Mouse (Mus musculus): ENCODE data around the gene Gna11. TPM values are rescaled to one million over a fixed set of nuclear protein-coding genes. Genes with fewer than 3 reads are reported as not detected.

Gene Gna11
- polyA plus RNA-seq, 1 experiment from 2014 or later, result 75.9 TPM

GRCm38 (mm10) chr10:81526779-81527178 lies 18.2 kb downstream of the Gna11 start:
- Histone ChIP-seq H3K4me3 (replicated peaks) (no peak overlapping the region), H3K9ac (no peak overlapping the region), H3K27me3 (peaks cover 25% of the 10 kb centered on the region), H3K9me3 (no peaks in the 10 kb centered on the region), H3K27ac (no peak overlapping the region), H3K4me1 (no peaks in the 10 kb centered on the region), H3K4me2 (no peak overlapping the region), H3K36me3 (replicated peaks) (peaks cover 31% of the 10 kb centered on the region)
- peak; percentile 42; the same call in 1 of the 2 replicates for ATAC-seq (ENCODE audit: low FRiP score)
- 13% methylated on average over 14 of the region's 14 CpGs for WGBS

GRCm38 (mm10) chr10:81525017-81525694 lies 19.8 kb downstream of the Gna11 start:
- H3K9ac ChIP-seq, result no peak overlapping the region
- H3K4me2 ChIP-seq, result no peak overlapping the region
- no peaks in the 10 kb centered on the region for H3K9me3 ChIP-seq
- peaks cover 17% of the 10 kb centered on the region for H3K36me3 ChIP-seq (replicated peaks)
- H3K27me3 ChIP-seq, result peaks cover 30% of the 10 kb centered on the region
- no peak for ATAC-seq (ENCODE audit: low FRiP score)
- no peaks in the 10 kb centered on the region for H3K4me1 ChIP-seq
- H3K27ac ChIP-seq, result no peak overlapping the region
- WGBS, result 79% methylated on average over 12 of the region's 13 CpGs
- H3K4me3 ChIP-seq (replicated peaks), result no peak overlapping the region

- Histone ChIP-seq H3K4me2 (no peak within 1 kb of the TSS), H3K9ac (0 out of 2 replicates have a peak within 1 kb of the TSS, but pooled peaks have one; percentile 12), H3K9me3 (no peaks in the 10 kb centered on the region), H3K4me3 (replicated peaks) (no peak within 1 kb of the TSS), H3K4me1 (no peaks in the 10 kb centered on the region), H3K27ac (no peak within 1 kb of the TSS), H3K36me3 (replicated peaks) (peaks cover 6% of the 10 kb centered on the region; the same call in 1 of the 2 replicates), H3K27me3 (peaks cover 30% of the 10 kb centered on the region)
- 20% methylated on average over 7 of the region's 9 CpGs for WGBS
- ATAC-seq (ENCODE audit: low FRiP score), result no peak
Observed at GRCm38 (mm10) chr10:81524051-81524605, 20.9 kb downstream of the Gna11 start, which contains the start of gene Gna15. Gene Gna15 (minus strand): TSS chr10:81524225.

- H3K9ac ChIP-seq, result 0 out of 2 replicates have a peak overlapping the region, but pooled peaks have one; percentile 12
- H3K4me1 ChIP-seq, result no peaks in the 10 kb centered on the region
- no peaks in the 10 kb centered on the region for H3K9me3 ChIP-seq
- no peak for ATAC-seq (ENCODE audit: low FRiP score)
- peaks cover under 1% of the 10 kb centered on the region; the same call in 1 of the 2 replicates for H3K36me3 ChIP-seq (replicated peaks)
- no peak overlapping the region for H3K27ac ChIP-seq
- H3K27me3 ChIP-seq, result peaks cover 30% of the 10 kb centered on the region
- H3K4me3 ChIP-seq (replicated peaks), result no peak overlapping the region
- no peak overlapping the region for H3K4me2 ChIP-seq
- WGBS, result 26% methylated on average over 19 of the region's 19 CpGs
Observed at GRCm38 (mm10) chr10:81523570-81523969, 21.4 kb downstream of the Gna11 start.

- Histone ChIP-seq H3K27ac (no peak overlapping the region), H3K9ac (no peak overlapping the region), H3K4me2 (no peak overlapping the region), H3K4me1 (no peaks in the 10 kb centered on the region), H3K27me3 (peaks cover 30% of the 10 kb centered on the region), H3K9me3 (no peaks in the 10 kb centered on the region), H3K36me3 (replicated peaks) (no peaks in the 10 kb centered on the region), H3K4me3 (replicated peaks) (no peak overlapping the region)
- no peak for ATAC-seq (ENCODE audit: low FRiP score)
- 78% methylated on average over 6 of the region's 6 CpGs for WGBS
Observed at GRCm38 (mm10) chr10:81523142-81523541, 21.8 kb downstream of the Gna11 start.

GRCm38 (mm10) chr10:81519978-81520365 lies 25.0 kb downstream of the Gna11 start:
- no peaks in the 10 kb centered on the region for H3K9me3 ChIP-seq
- peaks cover 31% of the 10 kb centered on the region for H3K27me3 ChIP-seq
- 82% methylated on average over 3 of the region's 3 CpGs for WGBS
- no peaks in the 10 kb centered on the region for H3K36me3 ChIP-seq (replicated peaks)
- no peak for ATAC-seq (ENCODE audit: low FRiP score)
- no peak overlapping the region for H3K27ac ChIP-seq
- no peak overlapping the region for H3K9ac ChIP-seq
- no peak overlapping the region for H3K4me2 ChIP-seq
- no peak overlapping the region for H3K4me3 ChIP-seq (replicated peaks)
- H3K4me1 ChIP-seq, result no peaks in the 10 kb centered on the region

- H3K27me3 ChIP-seq, result peaks cover 28% of the 10 kb centered on the region
- WGBS, result 85% methylated on average over 6 of the region's 6 CpGs
- H3K4me3 ChIP-seq (replicated peaks), result no peak overlapping the region
- H3K4me2 ChIP-seq, result no peak overlapping the region
- H3K9ac ChIP-seq, result no peak overlapping the region
- no peak for ATAC-seq (ENCODE audit: low FRiP score)
- no peak overlapping the region for H3K27ac ChIP-seq
- H3K36me3 ChIP-seq (replicated peaks), result no peaks in the 10 kb centered on the region
- no peaks in the 10 kb centered on the region for H3K9me3 ChIP-seq
- no peaks in the 10 kb centered on the region for H3K4me1 ChIP-seq
Observed at GRCm38 (mm10) chr10:81519227-81519977, 25.6 kb downstream of the Gna11 start.

GRCm38 (mm10) chr10:81518546-81518945 lies 26.4 kb downstream of the Gna11 start:
- H3K27ac ChIP-seq, result no peak overlapping the region
- H3K4me2 ChIP-seq, result no peak overlapping the region
- H3K27me3 ChIP-seq, result peaks cover 20% of the 10 kb centered on the region
- H3K4me1 ChIP-seq, result no peaks in the 10 kb centered on the region
- H3K36me3 ChIP-seq (replicated peaks), result no peaks in the 10 kb centered on the region
- H3K9ac ChIP-seq, result no peak overlapping the region
- 0 out of 2 replicates have a peak, but pooled peaks cover 5% of the 10 kb centered on the region for H3K9me3 ChIP-seq
- 11% methylated on average over 4 of the region's 4 CpGs for WGBS
- ATAC-seq (ENCODE audit: low FRiP score), result no peak
- no peak overlapping the region for H3K4me3 ChIP-seq (replicated peaks)

GRCm38 (mm10) chr10:81517227-81517626 lies 27.8 kb downstream of the Gna11 start:
- H3K4me1 ChIP-seq, result no peaks in the 10 kb centered on the region
- H3K4me2 ChIP-seq, result no peak overlapping the region
- no peak for ATAC-seq (ENCODE audit: low FRiP score)
- no peaks in the 10 kb centered on the region for H3K36me3 ChIP-seq (replicated peaks)
- H3K27me3 ChIP-seq, result peaks cover 21% of the 10 kb centered on the region
- no peak overlapping the region for H3K9ac ChIP-seq
- H3K27ac ChIP-seq, result no peak overlapping the region
- 0 out of 2 replicates have a peak, but pooled peaks cover 5% of the 10 kb centered on the region for H3K9me3 ChIP-seq
- 78% methylated on average over 8 of the region's 8 CpGs for WGBS
- no peak overlapping the region for H3K4me3 ChIP-seq (replicated peaks)

GRCm38 (mm10) chr10:81513798-81514197 lies 31.2 kb downstream of the Gna11 start:
- ATAC-seq (ENCODE audit: low FRiP score), result no peak
- H3K27ac ChIP-seq, result no peak overlapping the region
- no peak overlapping the region for H3K4me3 ChIP-seq (replicated peaks)
- H3K4me2 ChIP-seq, result no peak overlapping the region
- 82% methylated on average over 5 of the region's 5 CpGs for WGBS
- no peaks in the 10 kb centered on the region for H3K36me3 ChIP-seq (replicated peaks)
- peaks cover 17% of the 10 kb centered on the region; the same call in 1 of the 2 replicates for H3K27me3 ChIP-seq
- 0 out of 2 replicates have a peak, but pooled peaks cover 5% of the 10 kb centered on the region for H3K9me3 ChIP-seq
- H3K9ac ChIP-seq, result no peak overlapping the region
- no peaks in the 10 kb centered on the region for H3K4me1 ChIP-seq

- no peak overlapping the region for H3K27ac ChIP-seq
- no peak overlapping the region for H3K9ac ChIP-seq
- no peak overlapping the region for H3K4me3 ChIP-seq (replicated peaks)
- WGBS, result 84% methylated on average over 14 of the region's 14 CpGs
- ATAC-seq (ENCODE audit: low FRiP score), result no peak
- H3K4me2 ChIP-seq, result no peak overlapping the region
- H3K4me1 ChIP-seq, result no peaks in the 10 kb centered on the region
- no peaks in the 10 kb centered on the region for H3K36me3 ChIP-seq (replicated peaks)
- peaks cover 12% of the 10 kb centered on the region for H3K27me3 ChIP-seq
- 0 out of 2 replicates have a peak, but pooled peaks cover 5% of the 10 kb centered on the region for H3K9me3 ChIP-seq
Observed at GRCm38 (mm10) chr10:81510246-81510810, 34.7 kb downstream of the Gna11 start.
